Mouse (Mus musculus) splenic B cell, adult 2 months (primary cell): Measurements from ENCODE around the gene Abl2.

Experiments used
- DNase-seq: peaks from one replicate; pipeline ENCODE4 v3.0.0-alpha.2; 2011; ENCODE audit warnings: low read depth, low spot score
- H3K27me3 ChIP-seq: 2 replicates; pipeline ENCODE4 v1.6.1; 2012; ENCODE audit warnings: mild to moderate bottlenecking, low read length, moderate library complexity, mixed read lengths; ENCODE audit not compliant: control insufficient read depth, poor library complexity, insufficient read depth, severe bottlenecking
- H3K36me3 ChIP-seq: 2 replicates; pipeline ENCODE4 v1.6.1; 2012; ENCODE audit warnings: mild to moderate bottlenecking, low read length, moderate library complexity, mixed read lengths; ENCODE audit not compliant: control insufficient read depth, poor library complexity, insufficient read depth, severe bottlenecking

The Abl2 gene

GRCm38 (mm10) chr1:156639455-156639854 lies 80.9 kb downstream of the Abl2 start:
- Histone ChIP-seq H3K36me3 (peaks cover 9% of the 10 kb centered on the region), H3K27me3 (no peaks in the 10 kb centered on the region)
- no peak for DNase-seq

- H3K36me3 ChIP-seq, result peaks cover 9% of the 10 kb centered on the region
- H3K27me3 ChIP-seq, result no peaks in the 10 kb centered on the region
- DNase-seq, result peak; percentile 53
Observed at GRCm38 (mm10) chr1:156640577-156640976, 82.0 kb downstream of the Abl2 start.

GRCm38 (mm10) chr1:156641808-156642207 lies 83.2 kb downstream of the Abl2 start:
- no peak for DNase-seq
- H3K36me3 ChIP-seq, result peaks cover 6% of the 10 kb centered on the region
- H3K27me3 ChIP-seq, result no peaks in the 10 kb centered on the region

GRCm38 (mm10) chr1:156642813-156643212 lies 84.2 kb downstream of the Abl2 start:
- peaks cover 6% of the 10 kb centered on the region for H3K36me3 ChIP-seq
- no peak for DNase-seq
- H3K27me3 ChIP-seq, result no peaks in the 10 kb centered on the region

DNA sequence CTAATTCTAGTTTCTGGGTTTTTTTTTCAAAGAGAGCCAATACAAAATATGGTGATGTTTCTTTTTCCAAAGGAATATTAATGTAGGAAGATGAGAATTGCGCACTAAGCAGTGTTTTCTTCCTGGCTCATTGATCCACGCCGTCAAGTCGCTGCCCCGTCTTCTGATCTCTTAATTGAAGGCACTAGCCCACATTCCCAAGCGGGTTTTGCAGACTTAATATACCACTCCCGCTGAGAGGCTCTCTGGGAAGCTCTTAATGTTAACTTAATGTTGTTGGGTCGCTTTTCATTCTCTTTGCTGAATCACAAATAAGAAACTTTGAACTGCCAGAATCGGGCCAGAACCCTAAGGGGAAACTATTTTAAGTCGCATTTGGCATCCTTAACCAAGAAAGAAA lies 85.5 kb downstream of the Abl2 start:
- no peaks in the 10 kb centered on the region for H3K27me3 ChIP-seq
- no peak for DNase-seq
- peaks cover 4% of the 10 kb centered on the region for H3K36me3 ChIP-seq

DNA sequence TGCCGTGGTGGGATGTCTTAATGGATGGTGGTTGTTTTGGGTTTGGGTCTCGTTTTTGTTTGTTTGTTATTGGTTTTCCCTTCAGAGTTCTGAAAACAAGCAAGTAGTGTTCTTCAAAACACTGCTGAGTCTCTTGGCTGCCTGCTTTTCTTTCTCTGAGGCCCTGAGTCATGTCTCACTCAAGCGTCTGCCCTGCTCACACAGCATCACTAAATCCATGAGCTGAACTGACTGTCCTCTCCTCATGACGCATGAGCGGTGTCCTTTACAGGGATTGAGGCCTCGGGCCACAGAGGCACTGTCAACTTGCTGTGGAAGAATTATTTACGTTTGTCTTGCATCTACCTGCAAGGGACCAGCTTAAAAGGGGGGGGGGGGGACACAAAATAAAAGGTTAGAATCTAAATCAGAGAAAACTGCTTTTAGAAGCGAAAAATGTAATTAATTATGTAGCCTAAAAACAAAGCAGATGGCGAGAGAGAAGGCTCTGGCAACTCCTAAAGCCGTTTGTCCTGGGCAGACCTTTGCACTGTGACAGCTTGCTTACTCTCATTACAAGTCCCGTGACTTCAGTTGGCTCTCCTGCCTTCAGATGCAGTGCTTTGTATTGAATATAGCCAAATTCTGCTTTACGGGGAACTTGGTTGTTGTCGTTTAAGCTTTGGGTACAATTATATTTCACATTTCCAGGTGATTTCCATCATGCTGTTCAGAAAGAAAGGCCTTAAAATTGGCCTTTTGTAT lies 86.4 kb downstream of the Abl2 start:
- Histone ChIP-seq H3K27me3 (no peaks in the 10 kb centered on the region), H3K36me3 (peaks cover 4% of the 10 kb centered on the region)
- no peak for DNase-seq

- Histone ChIP-seq H3K36me3 (peaks cover 4% of the 10 kb centered on the region), H3K27me3 (no peaks in the 10 kb centered on the region)
- DNase-seq, result no peak
Observed at GRCm38 (mm10) chr1:156645971-156646370, 87.4 kb downstream of the Abl2 start.

DNA sequence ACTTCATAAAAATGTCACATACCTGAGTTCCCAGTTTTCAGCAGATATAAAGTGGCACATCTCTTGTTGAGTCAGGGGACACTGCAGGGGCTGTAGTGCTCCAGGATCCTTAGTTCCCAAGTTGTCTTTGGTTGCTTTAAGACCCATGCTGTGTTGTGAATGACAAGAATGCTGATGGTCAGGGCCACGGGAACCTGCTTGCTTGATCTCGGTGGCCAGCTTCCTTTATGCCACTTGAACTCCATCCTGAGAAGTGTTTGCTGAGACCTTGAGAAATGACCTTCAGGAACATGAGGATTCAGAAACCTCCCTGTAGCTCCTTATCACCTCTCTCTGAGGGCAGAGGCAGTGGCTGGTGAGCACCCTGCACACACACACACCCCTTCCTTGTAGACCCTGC lies 90.1 kb downstream of the Abl2 start:
- no peak for DNase-seq
- no peaks in the 10 kb centered on the region for H3K27me3 ChIP-seq
- peaks cover 2% of the 10 kb centered on the region; the same call in 1 of the 2 replicates for H3K36me3 ChIP-seq

DNA sequence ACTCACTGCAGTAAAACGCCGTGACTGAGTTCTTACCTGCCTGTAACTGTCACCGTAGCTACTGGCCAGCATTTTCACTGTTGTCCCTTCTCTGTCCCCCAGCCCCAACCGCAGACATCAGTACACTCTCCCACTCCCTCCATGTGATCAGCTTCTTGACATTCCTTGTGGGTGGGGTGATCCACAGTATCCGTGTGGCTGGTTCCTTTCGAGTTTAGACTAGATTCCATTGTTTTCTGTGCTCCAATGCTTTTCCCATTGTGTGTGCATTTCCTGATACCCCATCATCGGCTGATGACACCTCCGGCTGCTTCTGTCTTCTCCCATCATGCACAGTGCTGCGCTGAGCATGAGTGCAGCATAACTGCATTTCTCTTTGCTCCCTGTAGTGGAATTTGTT lies 92.0 kb downstream of the Abl2 start:
- Histone ChIP-seq H3K27me3 (no peaks in the 10 kb centered on the region), H3K36me3 (peaks cover 2% of the 10 kb centered on the region; the same call in 1 of the 2 replicates)
- no peak for DNase-seq

DNA sequence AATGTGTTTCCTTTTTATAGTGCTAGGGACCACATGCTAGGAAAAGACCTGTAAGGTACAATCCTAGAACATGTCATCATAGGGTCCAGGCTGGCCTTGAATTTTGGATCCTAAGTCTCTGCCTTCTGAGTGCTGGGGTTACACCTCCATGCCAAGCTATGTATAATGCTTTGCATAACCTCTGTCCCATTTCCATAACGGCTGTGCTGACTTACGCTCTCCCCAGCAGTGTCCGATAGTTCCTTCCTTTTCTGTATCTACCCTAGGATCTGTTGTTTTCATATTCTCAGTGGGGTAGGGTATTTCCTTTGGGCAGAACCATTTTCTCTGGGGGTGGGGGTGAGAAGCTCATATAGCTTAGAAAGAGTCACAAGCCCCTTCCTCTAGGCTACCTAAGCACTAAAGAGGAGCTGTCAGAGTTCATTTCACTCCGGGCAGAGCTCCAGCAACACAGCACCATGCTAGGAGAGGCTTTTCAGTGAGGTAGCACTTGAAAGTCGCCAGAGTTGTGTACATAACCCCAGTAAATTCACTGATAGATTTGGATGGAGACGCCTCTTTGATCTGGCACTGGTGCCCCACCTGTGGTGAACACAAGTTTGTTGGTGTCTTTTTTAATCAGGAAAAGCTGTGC lies 93.7 kb downstream of the Abl2 start:
- Histone ChIP-seq H3K27me3 (no peaks in the 10 kb centered on the region), H3K36me3 (peaks cover 7% of the 10 kb centered on the region; the same call in 1 of the 2 replicates)
- no peak for DNase-seq

DNA sequence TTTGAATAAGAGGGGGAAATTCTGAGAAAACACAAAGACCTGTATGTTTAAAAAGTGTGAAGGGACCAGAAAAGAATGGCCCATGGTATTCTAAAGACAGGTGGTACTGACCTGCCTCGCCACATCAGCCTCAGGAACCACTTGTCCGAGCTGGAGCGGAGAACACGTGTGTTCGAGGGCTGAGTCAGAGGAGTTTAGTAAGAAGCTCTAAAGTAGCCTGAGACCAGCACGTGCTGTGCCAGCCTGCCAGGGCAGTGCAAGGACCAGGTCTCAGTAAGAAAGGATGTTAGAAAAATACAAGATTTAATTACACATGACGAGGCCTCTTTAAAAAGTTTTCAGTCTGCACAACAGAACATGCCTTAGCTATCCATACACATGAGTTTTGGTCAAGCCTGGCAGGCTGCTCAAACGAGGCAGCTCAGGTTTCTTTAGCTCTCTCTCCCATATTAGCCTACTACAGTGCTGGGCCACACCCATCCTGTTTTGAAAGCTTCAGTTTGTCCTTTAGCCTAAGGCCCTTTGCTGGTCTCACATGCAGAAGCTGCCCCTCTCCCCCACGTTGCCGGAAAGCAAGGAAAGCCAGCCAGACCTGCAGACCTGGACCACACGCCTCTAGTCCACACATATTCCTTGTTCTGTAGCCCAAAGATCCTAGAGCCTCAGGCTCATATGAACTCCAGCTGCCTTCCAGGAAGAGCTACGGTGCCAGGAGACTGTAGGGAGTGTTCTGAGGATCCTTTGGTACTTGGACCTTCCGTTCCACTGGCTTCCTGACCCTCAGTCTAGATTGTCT lies 96.3 kb downstream of the Abl2 start:
- Histone ChIP-seq H3K36me3 (peaks cover 7% of the 10 kb centered on the region; the same call in 1 of the 2 replicates), H3K27me3 (no peaks in the 10 kb centered on the region)
- no peak for DNase-seq

DNA sequence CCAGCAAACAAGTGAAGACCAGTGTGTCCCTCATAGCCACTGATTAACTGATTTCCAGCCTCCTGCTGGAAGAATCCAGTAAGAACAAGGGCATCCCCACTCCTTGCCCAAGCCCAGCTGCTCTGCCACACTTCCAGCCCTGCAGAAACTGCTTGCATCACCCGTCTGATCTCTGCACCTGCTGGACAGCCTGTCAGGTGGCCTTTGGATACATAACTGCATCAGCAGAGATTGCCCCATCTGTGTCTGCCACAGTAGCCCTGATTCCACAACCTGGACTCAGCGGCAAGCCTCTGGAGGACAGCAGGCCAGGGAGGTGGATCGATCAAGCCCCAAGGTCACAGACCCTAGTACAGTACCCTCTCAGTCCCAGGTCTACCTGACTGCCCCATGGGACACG lies 98.9 kb downstream of the Abl2 start:
- peaks cover 6% of the 10 kb centered on the region; the same call in 1 of the 2 replicates for H3K36me3 ChIP-seq
- no peak for DNase-seq
- no peaks in the 10 kb centered on the region for H3K27me3 ChIP-seq

DNA sequence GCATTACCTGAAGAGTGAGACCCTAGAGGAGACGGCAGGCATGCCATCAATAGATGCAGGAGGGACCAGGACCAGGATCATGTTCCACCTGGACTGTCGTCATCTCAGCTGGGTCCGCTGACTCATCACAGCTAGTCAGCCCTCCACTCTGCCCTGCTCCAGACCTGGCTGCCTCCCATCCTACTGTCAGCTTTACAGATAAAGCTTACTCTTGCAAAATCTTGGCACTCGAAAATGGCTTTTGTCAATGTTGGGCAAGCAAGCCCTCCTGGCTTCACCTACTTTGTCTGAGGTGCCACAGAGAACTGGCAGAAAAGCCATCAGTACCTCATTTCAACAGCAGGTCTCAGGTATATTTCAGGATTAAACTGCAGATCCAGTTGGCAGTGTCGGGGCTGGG lies 100.1 kb downstream of the Abl2 start:
- no peak for DNase-seq
- Histone ChIP-seq H3K36me3 (peaks cover 8% of the 10 kb centered on the region), H3K27me3 (no peaks in the 10 kb centered on the region)

- peak; percentile 31 for DNase-seq
- no peaks in the 10 kb centered on the region for H3K27me3 ChIP-seq
- H3K36me3 ChIP-seq, result peaks cover 8% of the 10 kb centered on the region
Observed at GRCm38 (mm10) chr1:156659906-156660659, 101.5 kb downstream of the Abl2 start.
